Mouse (Mus musculus): Measurements from ENCODE around the gene Gon4l. TPM values are rescaled to one million over a fixed set of nuclear protein-coding genes. Genes with fewer than 3 reads are reported as not detected.

The Gon4l gene
- total RNA-seq, 2 experiments from 2014 or later: 47.9 to 52.2 TPM

Other genes with a start within 250 kb of the Gon4l start
- 100 to 1,000 TPM; 212 to 255 TPM for gene Arhgef2, start 229.3 kb upstream of the Gon4l start, total RNA-seq (2021)
- not detected for gene Rxfp4, start 182.1 kb upstream of the Gon4l start, total RNA-seq (2021)
- gene Khdc4, start 149.4 kb upstream of the Gon4l start, total RNA-seq (2021): 10 to 100 TPM; 54.2 to 56.1 TPM
- 10 to 100 TPM; 48.8 to 55.2 TPM for gene Rit1, start 118.4 kb upstream of the Gon4l start, total RNA-seq (2021)
- gene Syt11, start 60.1 kb upstream of the Gon4l start, total RNA-seq (2021): 100 to 1,000 TPM; 430 to 447 TPM
- gene Msto1, start 78.8 kb downstream of the Gon4l start, total RNA-seq (2021): 10 to 100 TPM; 31.1 to 32.9 TPM
- gene Ash1l, start 115.4 kb downstream of the Gon4l start, total RNA-seq (2021): 10 to 100 TPM; 61.2 to 61.5 TPM
- gene Dap3, start 116.0 kb downstream of the Gon4l start, total RNA-seq (2021): 100 to 1,000 TPM in 1 of 2 experiments, 10 to 100 TPM in 1; 100.0 to 115 TPM

Data from layer of hippocampus, postnatal 10 days (tissue).